Mouse (Mus musculus) retina, embryonic 14.5 days (tissue): ENCODE measurements around the gene Bbs9.

Source experiments
- DNase-seq: peaks from one replicate; pipeline ENCODE4 v3.0.0-alpha.2; 2015; ENCODE audit warnings: low spot score

The Bbs9 gene

DNA sequence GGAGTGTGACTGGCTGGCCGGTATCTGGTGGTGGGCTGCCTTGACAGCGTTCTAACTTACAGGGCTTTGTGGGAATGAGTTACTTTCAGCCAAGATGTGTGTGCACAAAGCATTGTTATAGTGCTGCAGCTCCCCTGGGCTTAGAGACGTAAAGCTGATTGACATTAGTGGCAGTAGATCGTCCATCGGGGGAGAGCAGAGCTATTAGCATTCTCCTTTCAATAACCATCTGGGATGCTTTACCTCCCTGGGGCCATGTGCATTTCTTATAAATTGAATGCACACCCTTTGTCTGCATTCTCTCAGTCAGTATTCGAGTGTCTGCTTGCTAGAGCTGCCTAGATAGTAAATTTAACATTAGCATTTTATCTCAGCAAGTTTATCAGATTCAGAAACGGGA lies 214.7 kb downstream of the Bbs9 start:
- DNase-seq, result peak; percentile 25

DNA sequence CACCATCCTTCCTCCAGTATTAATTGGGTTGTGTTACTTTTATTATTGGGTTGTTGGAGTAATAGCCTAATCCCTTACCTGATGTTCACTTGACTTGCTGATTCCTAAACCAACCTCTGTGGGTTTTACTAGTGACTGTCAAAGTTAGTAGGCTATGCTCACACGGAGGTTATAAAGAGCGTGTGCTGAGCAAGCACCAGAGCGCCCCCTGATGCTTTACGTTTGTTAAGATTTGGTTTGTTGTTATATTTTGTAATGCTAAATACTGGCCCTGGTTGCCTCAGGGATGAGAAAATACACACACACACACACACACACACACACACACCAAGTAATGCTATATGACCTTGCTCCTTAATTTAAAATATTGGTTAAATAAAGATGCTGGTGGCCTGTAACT lies 219.9 kb downstream of the Bbs9 start:
- no peak for DNase-seq

GRCm38 (mm10) chr9:22696809-22697374 lies 221.4 kb downstream of the Bbs9 start:
- no peak for DNase-seq

GRCm38 (mm10) chr9:22697811-22698210 lies 222.3 kb downstream of the Bbs9 start:
- DNase-seq, result peak; percentile 27

DNA sequence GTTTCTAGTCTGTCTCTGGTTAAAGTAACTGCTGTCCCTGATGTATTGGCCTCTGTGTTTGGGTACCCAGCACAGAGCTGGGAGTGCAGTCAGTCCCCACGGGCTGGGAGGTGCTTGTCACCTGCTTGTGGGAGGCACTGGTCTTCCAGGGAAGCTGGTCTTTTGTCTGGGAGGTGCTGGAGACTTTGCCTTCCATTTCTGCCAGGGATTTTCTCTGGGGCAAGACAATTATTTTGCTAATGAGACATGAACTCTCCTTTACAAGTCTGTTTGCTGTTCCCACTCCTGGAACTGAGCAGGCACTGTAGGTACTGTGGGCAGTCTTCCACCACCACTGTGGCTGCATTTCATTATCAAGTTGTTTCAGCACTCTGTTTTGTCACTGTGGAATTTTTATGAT lies 223.0 kb downstream of the Bbs9 start:
- no peak for DNase-seq

DNA sequence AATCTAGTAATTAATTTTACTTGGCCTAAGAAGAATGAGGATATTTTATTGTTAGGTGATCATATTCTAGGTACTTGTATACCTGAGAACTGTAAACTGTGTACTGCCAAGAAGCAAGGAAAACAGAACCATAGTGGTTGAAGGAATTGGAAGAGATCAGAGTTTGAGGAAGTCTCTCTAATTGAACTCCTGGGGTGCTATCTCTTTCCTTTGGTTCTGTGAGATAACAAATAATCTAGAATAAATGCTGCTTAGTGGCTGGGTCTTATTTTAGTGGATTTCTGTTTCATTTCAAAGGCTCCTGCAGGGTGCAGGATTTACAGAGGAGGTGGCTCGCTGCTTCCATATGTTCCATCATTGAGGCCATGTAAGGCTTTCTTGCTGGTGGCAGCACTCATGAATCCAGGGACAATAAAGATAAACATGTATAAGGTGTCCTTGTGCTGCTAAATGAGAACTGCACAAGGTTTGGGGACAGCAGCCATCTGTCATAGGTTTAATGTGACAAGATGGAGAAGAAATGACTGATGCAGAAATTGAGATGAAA lies 226.6 kb downstream of the Bbs9 start:
- DNase-seq, result no peak

GRCm38 (mm10) chr9:22702812-22703367 lies 227.4 kb downstream of the Bbs9 start:
- DNase-seq, result no peak

GRCm38 (mm10) chr9:22703541-22703940 lies 228.0 kb downstream of the Bbs9 start:
- DNase-seq, result no peak

- DNase-seq, result peak; percentile 53
Measured at GRCm38 (mm10) chr9:22707166-22707913, 231.8 kb downstream of the Bbs9 start.

GRCm38 (mm10) chr9:22708970-22709726 lies 233.6 kb downstream of the Bbs9 start:
- peak; percentile 82 for DNase-seq

DNA sequence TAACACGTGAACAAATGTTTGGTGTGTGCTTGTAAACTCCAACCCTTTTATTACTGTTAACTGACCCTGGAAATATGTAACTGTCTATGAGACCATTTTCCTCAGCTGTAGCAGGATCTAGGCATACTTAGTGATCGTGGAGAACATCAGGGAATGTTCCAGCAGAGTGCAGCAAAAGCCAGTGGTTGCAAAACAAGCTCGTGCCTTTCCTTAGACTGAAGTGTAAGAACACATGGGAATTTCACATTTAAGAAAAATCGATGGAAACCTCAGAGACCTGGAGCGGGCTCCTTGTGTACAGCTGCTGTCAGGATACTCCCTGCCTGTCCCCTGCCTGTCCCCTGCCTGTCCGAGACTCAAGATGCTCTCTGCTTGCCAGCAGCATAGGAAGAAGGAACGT lies 234.5 kb downstream of the Bbs9 start:
- DNase-seq, result peak; percentile 26

DNA sequence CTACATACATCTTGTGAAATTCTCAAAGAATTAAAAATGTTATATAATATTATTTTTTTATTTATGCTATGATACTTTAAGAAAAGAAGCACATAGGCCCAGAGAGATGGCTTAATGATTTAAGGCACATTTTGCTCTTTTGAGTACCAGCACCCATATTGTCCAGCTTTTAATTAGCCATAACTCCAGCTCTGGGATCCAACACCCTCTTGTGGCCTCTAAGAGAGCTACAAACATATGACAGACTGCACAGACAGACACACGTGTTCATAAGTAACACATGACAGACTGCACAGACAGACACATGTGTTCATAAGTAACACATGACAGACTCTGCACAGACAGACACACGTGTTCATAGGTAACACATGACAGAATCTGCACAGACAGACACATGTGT lies 235.8 kb downstream of the Bbs9 start:
- DNase-seq, result no peak

- no peak for DNase-seq
Measured at GRCm38 (mm10) chr9:22712743-22713142, 237.2 kb downstream of the Bbs9 start.

GRCm38 (mm10) chr9:22713286-22713685 lies 237.8 kb downstream of the Bbs9 start:
- DNase-seq, result peak; percentile 71

DNA sequence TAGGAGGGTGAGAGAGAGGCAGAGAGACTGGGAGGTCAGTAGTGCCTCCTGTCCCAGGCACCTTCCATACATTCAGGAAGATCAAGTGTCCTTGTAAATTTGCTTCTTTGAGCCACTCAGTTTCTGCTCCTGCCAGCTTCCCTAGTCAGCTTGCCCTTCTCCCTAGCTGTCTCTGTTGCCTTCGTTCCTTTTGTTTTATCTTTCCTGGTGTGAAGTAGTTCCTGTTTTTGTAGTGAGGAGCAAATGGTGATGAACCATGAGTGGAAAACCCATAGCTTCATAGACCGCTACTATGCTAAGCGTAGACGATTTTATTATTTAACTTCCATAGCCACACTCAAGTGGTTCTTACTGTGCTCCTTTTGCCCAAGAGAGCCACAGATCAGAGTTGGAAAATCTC lies 242.1 kb downstream of the Bbs9 start:
- DNase-seq, result no peak

DNA sequence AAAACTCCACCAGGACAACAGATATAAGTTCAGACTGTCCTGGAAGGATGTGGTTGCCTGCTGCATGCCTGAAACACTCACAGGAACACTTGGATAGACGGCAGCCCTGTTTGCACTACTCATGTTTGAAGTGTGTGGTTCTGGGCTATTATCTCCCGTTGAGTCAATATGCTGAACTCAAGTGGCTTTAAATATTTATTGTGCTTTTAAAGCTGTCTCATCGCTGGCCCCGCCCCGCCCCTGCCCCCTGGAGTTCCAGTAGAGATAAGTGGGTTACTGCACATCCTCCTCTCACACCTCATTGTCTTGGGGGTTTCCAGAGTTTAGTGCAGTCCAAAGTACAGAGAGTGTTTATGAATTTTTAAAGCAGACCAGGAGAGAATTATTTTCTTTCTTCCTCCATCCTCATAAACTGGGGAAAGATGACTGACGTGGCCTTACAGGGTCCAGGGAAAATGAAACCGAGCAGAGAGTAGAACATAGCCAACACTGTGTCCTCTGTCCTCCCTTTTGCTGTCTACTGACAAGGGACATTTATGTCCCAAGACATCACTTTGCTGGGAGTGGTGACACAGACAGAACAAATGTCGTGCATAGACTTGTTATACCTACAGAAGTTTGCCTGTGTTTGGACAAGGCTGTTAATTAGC lies 242.8 kb downstream of the Bbs9 start:
- DNase-seq, result peak; percentile 41

- DNase-seq, result no peak
Measured at GRCm38 (mm10) chr9:22732646-22733045, 257.1 kb downstream of the Bbs9 start.

DNA sequence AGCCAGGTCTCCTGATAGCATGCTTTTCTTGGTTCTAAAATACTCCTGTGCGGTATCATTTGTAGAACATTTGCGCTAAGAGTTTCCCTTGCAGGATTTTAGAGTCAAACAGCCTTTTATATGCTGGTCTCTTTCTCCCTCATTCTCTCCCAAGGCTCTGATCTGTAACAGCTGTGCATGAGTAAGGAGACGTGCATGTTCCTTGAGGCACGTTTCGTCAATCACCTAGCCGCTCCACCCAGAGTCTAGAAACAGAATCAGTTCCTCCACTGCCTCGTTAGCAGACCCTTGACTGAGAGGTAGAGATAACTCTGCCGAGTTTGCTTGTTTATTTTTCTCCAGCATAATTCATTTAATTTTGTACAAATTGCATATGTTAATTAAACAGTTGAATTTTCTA lies 259.4 kb downstream of the Bbs9 start:
- DNase-seq, result no peak

DNA sequence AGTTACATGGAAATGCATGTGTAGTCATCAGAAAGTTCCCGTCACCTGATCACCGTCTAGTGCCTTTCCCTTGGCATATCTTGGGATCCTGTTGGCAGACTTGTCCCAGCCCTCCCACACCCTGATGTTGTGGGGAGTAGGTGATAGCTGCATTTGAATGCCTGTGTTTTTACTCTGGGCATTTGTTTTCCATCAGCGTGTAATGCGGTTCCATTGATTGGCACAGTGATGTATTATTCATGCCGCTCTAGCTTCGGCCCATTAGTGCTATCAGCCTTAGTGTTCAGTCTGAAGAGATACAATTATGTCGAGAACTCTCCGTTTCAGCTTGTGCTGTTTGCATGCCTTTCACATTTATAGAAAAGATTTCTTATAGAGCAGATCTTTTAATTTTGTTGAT lies 259.9 kb downstream of the Bbs9 start:
- DNase-seq, result peak; percentile 47

GRCm38 (mm10) chr9:22737893-22738292 lies 262.4 kb downstream of the Bbs9 start:
- no peak for DNase-seq

DNA sequence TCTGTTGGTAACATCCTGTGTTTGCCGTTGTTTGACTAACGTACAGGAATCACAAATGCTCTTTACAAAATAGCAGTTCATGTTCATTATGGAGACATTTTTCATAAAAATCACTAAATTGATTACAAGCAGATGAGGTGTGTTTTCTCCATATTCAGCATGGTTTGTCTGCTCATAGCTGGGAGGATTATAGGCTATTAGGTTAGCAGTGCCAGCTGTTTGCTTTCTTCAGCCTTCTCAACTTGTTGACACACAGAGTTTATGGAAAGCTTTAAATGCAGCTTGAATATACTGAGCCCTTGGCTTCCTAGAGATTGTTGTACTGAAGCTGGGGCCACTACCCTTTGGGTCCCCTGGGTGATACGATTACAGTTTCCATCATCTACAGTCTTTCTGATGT lies 263.3 kb downstream of the Bbs9 start:
- no peak for DNase-seq

DNA sequence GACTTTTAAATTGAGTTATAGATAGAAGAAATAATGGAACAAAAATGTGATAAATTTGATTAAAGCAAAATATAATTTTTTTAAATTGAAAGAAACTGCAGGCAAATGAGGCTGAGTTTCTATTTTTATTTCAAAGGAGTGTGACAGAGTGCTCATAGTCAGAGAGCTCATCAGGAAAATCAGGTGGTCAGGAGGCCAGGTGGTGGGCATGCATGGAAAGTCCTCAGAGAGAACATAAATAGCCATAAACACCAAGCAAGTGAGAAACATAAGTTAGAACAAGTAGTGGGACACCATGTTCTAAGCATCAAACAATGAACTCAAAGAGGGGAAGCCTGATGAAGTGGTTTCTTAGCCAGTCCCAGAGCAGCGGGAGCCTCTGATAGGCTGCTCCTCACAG lies 266.5 kb downstream of the Bbs9 start:
- DNase-seq, result no peak
